Mouse (Mus musculus) embryonic fibroblast, embryonic 13.5 days (primary cell): Measurements from ENCODE around the gene Ifnz. TPM values are rescaled to one million over a fixed set of nuclear protein-coding genes. Genes with fewer than 3 reads are reported as not detected.
"Not testable (repeated sequence)": the region's sequence is repeated elsewhere in the genome, so short reads cannot be mapped to it uniquely, and the experiment has no call there.

Experiments used
- H3K27ac ChIP-seq: 2 replicates; pipeline ENCODE4 v1.5.1; 2012; ENCODE audit warnings: low read length, control low read depth, inconsistent platforms; ENCODE audit not compliant: insufficient read depth
- H3K4me1 ChIP-seq: 2 replicates; pipeline ENCODE4 v1.6.1; 2011; ENCODE audit warnings: low read length; ENCODE audit not compliant: control insufficient read depth, insufficient read depth
- H3K4me3 ChIP-seq: 2 replicates; pipeline ENCODE4 v1.5.1; 2011; ENCODE audit warnings: mild to moderate bottlenecking, control low read depth, low read length; ENCODE audit not compliant: insufficient read depth
- CTCF ChIP-seq: IDR thresholded peaks from 2 replicates; pipeline ENCODE4 v1.5.1; 2011; ENCODE audit warnings: mild to moderate bottlenecking, control low read depth, low read length, moderate library complexity, borderline replicate concordance; ENCODE audit not compliant: insufficient read depth
- POLR2A ChIP-seq: IDR thresholded peaks from 2 replicates; pipeline ENCODE4 v1.6.1; 2011; ENCODE audit warnings: low read depth, mild to moderate bottlenecking, control low read depth, low read length, moderate library complexity
- polyA plus RNA-seq: library from polyadenylated mRNA; stranded (reverse); fragments of >200 nt; gene quantifications from 2 replicates; pipeline ENCODE4 v1.2.4, GENCODE M21; 2011; ENCODE audit warnings: low read depth; ENCODE audit not compliant: missing spikeins, insufficient read length

The Ifnz gene
- polyA plus RNA-seq, 1 experiment: 0.44 TPM

- Histone ChIP-seq H3K4me3 (peak within 1 kb of the TSS; percentile 27; the same call in 1 of the 2 replicates), H3K27ac (peak within 1 kb of the TSS; percentile 73; the same call in 1 of the 2 replicates)
- not testable (repeated sequence) for H3K4me1 ChIP-seq
- TF ChIP-seq POLR2A: 0 out of 2 replicates have a peak, but pooled peaks have one; percentile 17
Observed at GRCm38 (mm10) chr4:88759610-88760268, 22.2 kb upstream of the Ifnz start, which contains the start of gene Gm13283. TSS of gene Gm13283 (plus strand) at chr4:88760119.

GRCm38 (mm10) chr4:88760431-88760830 lies 21.5 kb upstream of the Ifnz start:
- Histone ChIP-seq H3K27ac (peak overlapping the region; percentile 73; the same call in 1 of the 2 replicates), H3K4me3 (peak overlapping the region; percentile 27; the same call in 1 of the 2 replicates)
- TF ChIP-seq POLR2A: peak; percentile 77
- TF ChIP-seq CTCF: 0 out of 2 replicates have a peak, but pooled peaks have one; percentile 46
- not testable (repeated sequence) for H3K4me1 ChIP-seq

- not testable (repeated sequence) for H3K4me3 ChIP-seq, H3K4me1 ChIP-seq, H3K27ac ChIP-seq
Observed at GRCm38 (mm10) chr4:88761776-88762175, 20.2 kb upstream of the Ifnz start.

- not testable (repeated sequence) for H3K4me3 ChIP-seq, H3K27ac ChIP-seq
Observed at GRCm38 (mm10) chr4:88762341-88762740, 19.6 kb upstream of the Ifnz start.

GRCm38 (mm10) chr4:88763384-88764018 lies 18.4 kb upstream of the Ifnz start:
- H3K4me1 ChIP-seq: not testable (repeated sequence)
- Histone ChIP-seq H3K4me3 (peak overlapping the region; percentile 19; the same call in 1 of the 2 replicates), H3K27ac (peak overlapping the region; percentile 58; the same call in 1 of the 2 replicates)
- peak; percentile 65 for TF ChIP-seq POLR2A
- 0 out of 2 replicates have a peak, but pooled peaks have one; percentile 7 for TF ChIP-seq CTCF

More at GRCm38 (mm10) chr4:88762341-88762740, 19.6 kb upstream of the Ifnz start:
- not testable (repeated sequence) for H3K4me1 ChIP-seq

- H3K27ac ChIP-seq, H3K4me3 ChIP-seq: not testable (repeated sequence)
Observed at GRCm38 (mm10) chr4:88773534-88773933, 8.4 kb upstream of the Ifnz start, which contains the start of gene Gm13290. TSS of gene Gm13290 (plus strand) at chr4:88773834.

GRCm38 (mm10) chr4:88776622-88777021 lies 5.3 kb upstream of the Ifnz start, which contains the start of gene Gm13289:
TSS of gene Gm13289 (plus strand) at chr4:88776922.
- not testable (repeated sequence) for H3K27ac ChIP-seq, H3K4me3 ChIP-seq, H3K4me1 ChIP-seq

More at GRCm38 (mm10) chr4:88773534-88773933, 8.4 kb upstream of the Ifnz start, which contains the start of gene Gm13290:
- H3K4me1 ChIP-seq: not testable (repeated sequence)

- H3K27ac ChIP-seq, H3K4me3 ChIP-seq, H3K4me1 ChIP-seq: not testable (repeated sequence)
Observed at GRCm38 (mm10) chr4:88779550-88779949, 2.4 kb upstream of the Ifnz start, which contains the start of gene Gm13272. TSS of gene Gm13272 (plus strand) at chr4:88779850.

- H3K4me3 ChIP-seq, H3K27ac ChIP-seq: not testable (repeated sequence)
Observed at GRCm38 (mm10) chr4:88780320-88780719, 1.6 kb upstream of the Ifnz start.

GRCm38 (mm10) chr4:88782335-88782734 lies 404 bp downstream of the Ifnz start:
- not testable (repeated sequence) for H3K4me1 ChIP-seq
- H3K4me3 ChIP-seq: peak overlapping the region; percentile 35; the same call in 1 of the 2 replicates
- H3K27ac ChIP-seq: peak overlapping the region; percentile 92

More at GRCm38 (mm10) chr4:88780320-88780719, 1.6 kb upstream of the Ifnz start:
- H3K4me1 ChIP-seq: not testable (repeated sequence)

- not testable (repeated sequence) for H3K4me1 ChIP-seq, H3K27ac ChIP-seq, H3K4me3 ChIP-seq
Observed at GRCm38 (mm10) chr4:88785409-88785808, 3.5 kb downstream of the Ifnz start, which contains the start of gene Gm13276. TSS of gene Gm13276 (plus strand) at chr4:88785709.
